Mouse (Mus musculus): Measurements from ENCODE around the gene Ms4a13.

DNA sequence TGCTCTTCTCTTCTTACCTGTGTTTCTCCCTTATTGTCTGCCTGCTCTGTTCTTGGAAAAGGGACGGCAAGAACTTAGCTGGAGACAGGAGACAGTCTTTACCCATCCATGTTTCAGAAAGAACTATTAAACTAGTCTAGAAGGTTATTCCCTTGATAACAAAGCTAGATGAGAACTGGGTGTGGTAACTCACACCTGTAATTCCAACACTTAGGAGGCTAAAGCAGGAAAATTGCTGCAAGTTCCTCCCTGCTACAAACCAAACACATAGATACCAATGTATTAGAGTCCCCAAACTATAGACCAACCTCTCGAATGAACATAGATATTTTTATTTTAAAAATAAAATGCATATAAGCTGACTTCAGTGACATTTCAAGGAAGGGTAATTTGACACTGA, 61.7 kb downstream of the Ms4a13 start:
- TF ChIP-seq GATA1 (IDR thresholded peaks at IDR 0.05; ENCODE audit: low read depth, low read length) (no peak), JUND (IDR thresholded peaks at IDR 0.05; ENCODE audit: low read depth, low read length) (no peak), MAZ (IDR thresholded peaks at IDR 0.05; ENCODE audit: low read depth, low read length) (no peak), CTCF (IDR thresholded peaks at IDR 0.05 in 2 of 3, conservative IDR thresholded peaks at IDR 0.05 in 1 of 3; ENCODE audit: control insufficient read depth in 1 of 3, insufficient read depth in 1 of 3, low read depth in 2 of 3, low read length in 3 of 3, poor library complexity in 1 of 3, severe bottlenecking in 1 of 3) (no peak), ZC3H11A (IDR thresholded peaks at IDR 0.05; ENCODE audit: low read depth, low read length) (no peak)

Data from MEL (cell line).